Mouse (Mus musculus) urinary bladder, adult 18-20 months (tissue): ENCODE data around the gene Prss53.
A peak's percentile ranks its signal among the peaks of the same experiment; 100 is the strongest.
"Not testable (repeated sequence)": the region's sequence is repeated elsewhere in the genome, so short reads cannot be mapped to it uniquely, and the experiment has no call there.

Experiments
- DNase-seq, 2 experiments: peaks; one replicate each; pipeline ENCODE4 v3.0.0; 2022; ENCODE audit warnings: low spot score in 2 of 2, mixed read lengths in 2 of 2

The Prss53 gene

DNA sequence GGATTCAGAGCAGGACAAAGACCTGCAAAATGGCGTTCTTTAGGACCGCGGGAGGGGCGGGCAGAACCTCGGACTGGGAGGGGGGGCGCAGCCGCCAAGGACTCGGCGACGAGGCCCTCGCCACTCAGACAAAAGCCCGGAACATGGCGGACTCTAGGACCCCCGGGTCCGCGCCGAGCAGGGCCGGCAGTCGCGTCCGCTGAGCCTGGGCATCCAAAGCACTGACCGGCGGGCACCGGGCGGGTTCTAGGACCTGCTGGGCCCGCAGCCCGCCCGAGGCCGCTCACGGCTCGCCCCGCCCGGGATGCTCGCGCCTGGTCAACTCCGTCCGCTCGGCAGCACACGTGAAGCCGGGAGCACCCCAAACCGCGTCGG, 15.2 kb downstream of the Prss53 start:
- DNase-seq = peak; percentile 85 to 87

DNA sequence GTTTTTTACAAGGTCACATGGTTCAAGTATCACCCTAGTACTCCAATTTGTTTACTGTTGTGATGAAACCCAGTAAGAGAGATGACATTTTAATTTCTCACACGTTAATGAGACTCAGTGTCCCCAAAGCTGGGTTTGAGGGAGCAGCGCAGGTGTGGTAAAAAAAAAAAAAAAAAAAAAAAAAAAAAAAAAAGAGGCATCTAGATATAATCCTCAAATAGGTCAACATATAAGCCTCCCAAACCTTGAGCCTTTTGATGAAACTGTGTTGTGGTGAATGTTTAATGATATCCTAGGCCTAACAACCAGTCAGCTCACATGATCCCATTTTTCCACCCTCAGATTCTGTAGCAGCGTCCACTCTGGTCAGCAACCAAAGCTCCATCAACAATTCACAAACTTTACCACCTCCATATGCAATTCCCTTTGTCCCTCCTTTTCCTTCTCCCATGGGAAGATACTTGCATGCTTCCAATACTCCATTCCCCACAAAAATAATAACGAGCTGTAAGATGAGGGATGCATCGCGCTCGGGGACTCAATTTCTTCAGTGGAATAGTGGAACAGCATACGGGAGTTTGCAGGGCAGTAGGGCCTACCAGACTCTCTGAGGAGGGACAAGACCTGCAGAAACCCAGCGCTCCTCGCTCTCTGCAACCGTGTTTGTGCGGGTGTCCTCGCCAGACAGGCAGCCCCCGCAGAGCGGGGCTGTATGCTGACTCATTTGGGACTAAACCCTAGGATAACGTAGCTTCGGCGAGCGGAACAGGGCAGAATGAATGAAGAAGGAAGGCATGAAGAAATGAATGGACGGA, 15.8 kb downstream of the Prss53 start:
- no peak for DNase-seq

DNA sequence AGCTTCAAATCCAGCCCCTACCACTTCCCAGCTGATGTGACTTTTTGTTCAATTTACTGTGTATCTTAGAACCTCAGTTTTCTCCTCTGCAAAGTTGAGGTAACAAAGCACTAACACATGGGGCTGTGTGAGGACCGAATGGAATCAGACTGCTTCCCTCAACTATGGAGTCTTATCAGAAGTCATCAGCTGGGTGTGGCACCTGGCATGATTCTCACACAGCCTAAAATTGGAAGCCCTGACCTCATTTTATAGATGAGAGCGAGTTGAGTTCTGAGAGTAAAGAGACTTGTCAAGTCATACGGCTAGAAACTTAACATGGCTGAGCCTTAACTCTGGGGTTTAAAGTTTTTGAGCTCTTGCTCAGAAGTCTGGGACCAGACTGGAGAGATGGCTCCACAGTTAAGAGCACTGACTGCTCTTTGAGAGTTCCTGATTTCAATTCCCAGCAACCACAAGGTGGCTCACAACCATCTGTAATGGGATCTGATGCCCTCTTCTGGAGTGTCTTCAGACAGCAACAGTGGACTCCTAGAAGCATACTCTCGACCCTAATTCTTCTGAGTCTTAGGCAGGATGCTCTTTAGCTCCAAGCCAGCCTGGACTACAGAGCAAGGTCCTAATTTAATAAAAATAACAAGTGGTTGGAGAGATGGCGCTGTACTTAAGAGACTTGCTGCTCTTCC, 20.5 kb downstream of the Prss53 start:
- no peak for DNase-seq

DNA sequence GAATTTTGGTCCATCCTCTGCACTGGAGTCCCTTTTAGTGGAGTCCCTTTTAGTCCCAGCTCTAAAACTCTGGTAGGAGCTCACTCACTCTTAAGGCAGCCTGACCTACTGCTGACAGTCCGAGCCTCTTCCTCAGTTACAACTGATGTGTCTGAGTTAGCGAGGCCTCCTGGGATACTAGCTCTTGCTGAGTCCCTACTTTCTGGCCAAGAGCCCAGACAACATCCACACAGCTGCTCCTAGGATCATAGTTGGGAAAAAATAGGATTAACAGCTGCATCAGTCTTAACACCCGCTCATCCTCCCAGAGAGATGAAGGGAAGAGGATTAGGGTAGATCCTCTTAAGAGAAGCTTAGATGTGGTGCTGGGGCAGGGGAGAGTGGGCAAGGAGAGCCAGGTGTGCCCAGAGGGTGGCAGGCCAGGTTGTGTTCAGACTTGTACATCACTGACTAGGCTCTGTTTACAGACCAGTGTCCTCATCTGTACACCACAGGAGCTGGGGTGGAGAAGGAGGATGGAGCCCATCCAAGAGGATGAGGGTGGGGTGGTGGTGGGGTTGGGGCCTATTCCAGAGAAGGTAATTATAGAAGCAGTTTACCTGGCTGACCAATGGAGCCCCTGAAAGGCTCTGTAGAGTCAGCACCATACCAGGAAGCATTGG, 21.5 kb downstream of the Prss53 start:
- DNase-seq = no peak

DNA sequence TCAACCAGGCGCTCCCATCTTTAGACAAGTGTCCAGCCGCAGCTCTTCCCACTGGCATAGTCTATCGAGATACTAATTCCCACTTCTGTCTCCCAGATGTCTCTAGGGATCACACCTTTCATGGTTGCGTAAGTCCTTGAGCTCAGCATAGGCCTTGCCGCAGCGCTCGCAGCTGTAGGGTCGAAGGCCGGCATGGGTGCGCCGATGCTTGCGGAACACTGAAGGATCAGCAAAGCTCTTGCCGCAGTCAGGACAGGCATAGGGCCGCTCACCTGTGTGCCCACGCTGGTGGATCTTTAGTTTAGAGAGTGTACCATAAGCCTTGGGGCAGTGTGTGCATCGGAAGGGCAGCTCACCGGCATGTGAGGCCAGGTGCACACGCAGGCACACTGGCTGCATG, 23.1 kb downstream of the Prss53 start:
- no peak for DNase-seq

DNA sequence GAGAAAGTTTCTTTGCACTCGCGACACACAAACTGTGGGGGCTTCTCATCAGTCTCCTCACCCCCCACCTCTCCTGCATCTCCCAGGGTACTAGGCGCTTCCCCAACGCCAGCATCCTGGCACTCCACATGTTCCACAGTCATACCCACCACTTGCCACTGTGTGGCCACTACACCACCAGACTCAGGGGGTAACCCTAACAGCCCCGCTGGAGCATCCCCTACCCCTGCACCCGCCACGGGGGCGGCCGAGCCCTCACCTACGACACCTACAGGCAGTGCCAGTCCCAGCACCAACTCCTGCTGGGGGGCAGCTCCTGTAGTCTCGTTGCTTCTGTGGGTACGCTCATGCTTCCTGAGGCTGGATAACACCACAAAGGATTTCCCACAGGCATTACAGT, 24.3 kb downstream of the Prss53 start:
- DNase-seq = no peak

DNA sequence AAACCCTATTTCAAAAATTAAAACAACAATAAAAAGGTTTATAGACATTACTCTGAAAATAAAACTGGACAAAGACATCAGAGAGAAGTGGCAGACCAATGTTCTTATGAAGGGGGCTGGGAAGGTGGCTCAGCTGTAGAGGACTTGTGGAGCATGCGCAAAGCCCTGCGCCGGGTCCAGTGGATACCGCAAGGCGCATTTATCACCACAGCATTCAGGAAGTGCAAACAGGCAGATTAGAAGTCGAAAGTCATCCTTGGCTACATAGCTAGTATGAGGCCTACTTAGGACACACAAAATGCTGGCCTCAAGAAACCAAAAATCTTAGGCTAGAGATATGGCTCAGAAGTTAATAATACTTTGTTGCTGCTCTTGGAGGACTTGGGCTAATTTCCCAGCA, 32.5 kb downstream of the Prss53 start:
- no peak for DNase-seq

DNA sequence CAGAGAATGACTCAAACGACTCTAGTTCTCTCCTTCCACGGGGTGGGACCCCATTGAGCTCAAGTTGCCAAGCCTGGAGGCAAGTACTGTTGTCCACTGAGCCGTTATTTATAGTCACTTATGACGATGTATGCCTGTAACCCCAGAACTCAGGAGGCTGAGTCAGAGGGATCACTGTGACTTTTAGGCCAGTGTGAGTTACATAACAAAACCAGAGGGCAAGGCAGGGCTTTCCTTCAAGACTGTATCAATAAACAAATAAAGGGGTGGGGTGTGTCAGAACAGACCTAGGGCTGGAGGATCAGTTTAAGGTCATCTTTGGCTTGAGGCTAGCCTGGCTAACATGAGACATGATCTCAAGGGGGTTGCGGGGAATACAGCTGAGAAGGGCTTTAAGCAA, 39.9 kb downstream of the Prss53 start:
- DNase-seq = peak in 1 of 2 experiments; percentile 27

DNA sequence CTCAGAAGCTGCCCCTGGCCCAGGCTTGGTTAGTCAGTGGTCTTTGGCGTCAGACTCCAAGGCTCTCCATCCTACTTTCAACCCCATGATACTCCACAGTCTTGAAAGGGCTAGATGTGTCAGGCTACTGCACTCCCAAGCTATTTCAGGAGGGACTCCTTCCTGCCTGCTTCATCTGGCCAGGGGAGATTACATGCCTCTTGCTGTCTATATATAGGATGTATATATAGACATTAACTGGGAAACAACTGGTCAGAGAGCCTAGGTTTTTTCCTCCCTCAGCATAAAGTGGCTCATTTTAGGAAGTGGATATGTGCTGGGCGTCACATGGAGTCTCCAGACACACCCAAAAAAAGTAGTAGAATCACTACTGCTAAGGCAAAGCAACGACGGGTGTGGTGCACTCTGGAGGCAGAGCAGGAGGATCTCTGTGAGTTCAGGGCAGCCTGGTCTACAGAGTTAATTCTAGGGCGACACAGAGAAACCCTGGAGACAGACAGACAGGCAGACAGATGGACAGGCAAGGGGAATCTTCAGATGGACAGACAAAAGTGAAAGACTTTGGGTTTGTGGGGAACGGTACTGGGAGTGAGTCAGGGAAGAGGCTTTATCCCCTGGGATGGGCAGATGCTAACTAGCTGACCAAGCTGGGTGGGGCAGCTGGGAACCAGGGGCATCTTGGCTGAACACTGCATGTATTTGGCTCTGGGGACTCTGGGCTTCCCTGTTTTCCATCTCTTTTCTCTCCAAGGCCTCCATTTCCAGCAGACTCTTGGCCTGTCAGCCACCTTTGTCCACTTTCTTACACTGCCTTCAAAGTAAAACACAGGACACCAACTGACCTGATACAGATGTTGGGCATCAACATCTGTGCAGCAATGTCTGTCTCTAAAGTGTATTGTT, 40.5 kb downstream of the Prss53 start:
- DNase-seq = no peak

DNA sequence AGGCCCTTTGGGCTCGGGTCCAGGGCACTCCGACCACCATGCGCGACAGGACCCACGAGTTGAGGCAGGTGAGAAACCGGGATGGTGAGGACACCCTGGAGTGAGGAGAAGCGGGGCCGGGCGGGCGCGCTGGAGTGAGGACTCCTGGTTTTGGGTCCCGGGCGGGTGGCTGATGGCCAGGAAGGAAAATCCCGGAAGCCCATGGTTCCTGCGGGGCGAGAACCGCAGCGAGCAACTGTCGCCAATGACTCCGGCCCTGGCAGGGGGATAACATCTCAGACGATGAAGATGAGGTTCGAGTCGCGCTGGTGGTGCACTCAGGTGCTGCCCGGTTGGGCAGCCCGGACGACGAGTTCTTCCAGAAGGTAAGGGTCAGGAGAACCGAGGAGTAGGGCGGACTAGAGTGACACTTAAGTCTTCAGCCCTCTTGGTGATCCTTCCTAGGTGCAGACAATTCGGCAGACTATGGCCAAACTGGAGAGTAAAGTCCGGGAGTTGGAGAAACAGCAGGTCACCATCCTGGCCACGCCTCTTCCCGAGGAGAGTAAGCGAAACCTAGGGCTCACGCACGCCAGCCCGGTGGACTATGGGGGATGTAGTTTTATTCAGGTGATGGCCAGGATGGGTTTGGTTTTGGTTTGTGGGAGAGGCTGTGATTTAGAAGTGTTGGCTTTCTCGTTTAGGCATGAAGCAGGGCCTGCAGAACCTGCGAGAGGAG, 48.6 kb downstream of the Prss53 start:
- DNase-seq = peak; percentile 74 to 78

DNA sequence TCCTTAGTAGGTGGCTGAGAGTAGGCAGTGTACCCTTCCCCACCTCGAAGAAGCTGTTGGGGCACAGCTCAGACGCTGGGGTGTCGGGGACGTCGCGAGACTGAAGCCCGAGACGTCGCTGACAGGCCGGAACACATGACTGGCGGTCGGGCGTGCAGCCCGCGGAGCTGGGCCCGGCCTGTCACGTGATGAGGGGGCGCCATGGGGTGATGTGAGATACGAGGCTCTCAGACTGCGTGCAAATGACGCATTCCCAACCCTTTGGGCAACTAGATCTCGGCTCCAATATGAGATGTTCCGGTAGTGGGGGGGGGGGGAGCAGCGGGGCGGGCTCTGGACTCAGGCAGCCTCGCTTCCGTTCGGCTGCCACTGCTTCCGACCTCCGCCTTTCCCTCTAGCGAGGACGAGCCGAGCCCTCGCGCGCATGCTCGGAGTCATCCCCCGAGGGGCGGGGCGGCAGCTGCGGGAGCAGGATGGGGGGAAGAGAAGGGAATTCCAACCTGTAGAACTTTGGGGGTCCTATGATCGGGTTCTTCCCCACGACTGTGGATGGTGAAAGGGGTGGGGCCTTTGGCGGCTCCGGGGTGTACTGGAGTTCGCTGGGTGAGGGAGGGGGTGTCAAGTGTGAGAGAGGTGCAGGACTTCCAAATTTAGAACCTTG, 49.3 kb downstream of the Prss53 start:
- DNase-seq = peak; percentile 86 to 91

DNA sequence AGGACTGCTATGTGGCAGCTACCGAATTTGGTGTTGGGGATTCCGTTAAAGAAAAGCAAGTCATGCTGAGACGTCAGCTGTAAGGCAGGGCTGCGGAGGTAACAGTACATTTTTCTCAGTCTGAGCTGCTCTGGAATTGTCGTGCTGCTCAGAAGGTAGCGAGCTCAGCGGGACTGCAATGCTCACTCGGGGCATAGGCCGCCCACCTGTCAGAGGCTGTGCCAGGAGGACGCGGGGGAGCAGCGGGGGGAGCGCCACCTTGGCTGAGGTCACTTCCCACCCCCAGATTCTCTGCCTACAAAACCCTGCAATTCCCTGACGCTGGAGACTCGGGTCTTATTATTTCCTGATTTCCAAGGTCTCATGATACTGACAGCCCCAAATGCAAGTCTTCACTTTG, 49.9 kb downstream of the Prss53 start:
- DNase-seq = peak; percentile 31 to 51

DNA sequence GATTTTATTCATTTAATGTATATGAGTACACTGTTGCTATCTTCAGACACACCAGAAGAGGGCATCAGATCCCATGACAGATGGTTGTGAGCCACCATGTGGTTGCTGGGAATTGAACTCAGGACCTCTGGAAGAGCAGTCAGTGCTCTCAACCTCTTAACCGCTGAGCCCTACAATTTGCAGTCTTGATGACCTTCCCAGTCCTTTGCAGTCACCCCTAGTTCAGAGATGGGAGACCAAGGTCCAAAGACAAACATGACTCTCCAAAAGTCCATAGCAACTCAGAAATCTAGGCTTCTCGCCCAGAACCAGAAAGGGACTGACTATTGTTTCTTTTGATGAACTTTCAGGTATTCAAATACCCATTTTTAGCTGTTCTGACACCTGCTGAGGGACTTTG, 50.7 kb downstream of the Prss53 start:
- not testable (repeated sequence) for DNase-seq

DNA sequence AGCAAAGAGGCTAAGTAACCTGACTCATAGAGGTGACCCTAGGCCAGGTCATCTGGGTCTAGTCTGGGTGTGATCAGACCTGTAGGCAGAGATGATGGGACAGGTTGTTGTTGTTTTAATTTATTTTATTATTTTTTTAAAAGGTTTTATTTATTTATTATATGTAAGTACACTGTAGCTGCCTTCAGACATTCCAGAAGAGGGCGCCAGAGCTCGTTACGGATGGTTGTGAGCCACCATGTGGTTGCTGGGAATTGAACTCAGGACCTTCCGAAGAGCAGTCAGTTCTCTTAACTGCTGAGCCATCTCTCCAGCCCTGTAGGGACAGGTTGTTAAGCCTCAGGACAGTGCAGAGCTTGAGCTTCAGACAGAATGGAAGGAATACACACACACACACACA, 52.9 kb downstream of the Prss53 start:
- DNase-seq = not testable (repeated sequence)

DNA sequence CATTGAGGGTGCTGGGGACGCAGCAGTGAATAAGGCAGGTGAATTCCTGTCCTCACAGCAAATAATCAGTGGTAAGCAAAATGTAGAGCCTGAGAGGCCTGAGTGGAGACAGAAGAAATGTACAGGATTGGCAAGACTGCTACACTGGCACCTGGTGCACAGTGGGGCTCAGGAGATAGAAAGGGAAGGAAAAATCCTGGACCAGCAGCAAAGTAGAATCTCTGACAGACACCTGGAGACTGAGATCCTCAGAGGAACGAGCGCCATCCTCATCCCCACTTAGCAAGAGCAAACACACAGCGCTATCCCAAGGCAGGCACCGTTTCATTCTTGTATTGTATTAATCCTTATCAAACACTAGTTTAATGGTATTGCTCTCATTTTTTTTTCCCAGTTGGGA, 53.3 kb downstream of the Prss53 start:
- no peak for DNase-seq
